In the genomic region with DNA sequence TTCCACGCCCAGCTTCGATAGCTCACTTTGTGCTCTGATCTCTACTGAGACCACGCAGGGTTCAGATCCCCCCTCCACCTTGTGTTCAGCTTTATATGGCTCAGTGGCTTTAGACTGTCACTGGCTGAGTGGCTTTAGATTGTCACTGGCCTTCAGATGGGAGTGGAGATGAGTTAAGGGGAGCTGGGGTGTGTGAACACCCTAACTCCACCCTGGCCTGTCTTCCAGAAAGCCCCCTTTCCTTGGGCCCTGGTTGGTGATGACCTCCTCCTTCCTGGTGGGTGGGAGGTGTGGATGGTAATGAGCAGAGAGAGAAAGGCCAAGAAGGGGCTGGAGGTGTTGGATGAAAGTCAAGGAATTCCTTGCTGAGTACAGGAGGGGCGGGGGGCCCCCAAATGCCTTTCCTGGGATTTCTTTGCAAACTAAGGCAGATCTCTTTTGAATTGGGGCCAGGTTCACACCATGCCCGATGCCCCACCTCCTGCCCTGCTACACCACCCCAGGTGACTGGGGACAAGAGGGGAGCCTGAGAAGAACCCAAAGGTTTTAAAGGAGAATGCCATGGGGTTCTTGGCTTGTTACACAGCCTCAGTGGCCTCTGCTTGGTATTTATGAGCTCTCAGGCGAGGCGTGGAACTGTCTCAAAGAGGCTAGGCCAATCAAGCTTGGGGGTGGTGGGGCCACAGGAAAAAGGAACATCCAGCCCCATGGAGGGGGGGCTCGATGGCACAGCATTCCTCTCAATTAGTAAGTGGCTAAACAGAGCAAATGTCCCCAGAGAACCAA, we compare ENCODE assay signal across 20 mouse cellular contexts. TPM values are rescaled to one million over a fixed set of nuclear protein-coding genes. Genes with fewer than 3 reads are reported as not detected.
DNase-seq lines count a peak whose midpoint lies in the region; ATAC-seq and TF ChIP-seq lines count a peak whose summit lies in the region.
"Had no signal": no experiment of that assay in that cellular context is flagged by ENCODE, and none has a peak within 500 bp of the region (broad histone marks: within the 10 kb centered on the region; RNA-seq: fewer than 3 reads in every experiment).

No protein-coding gene starts in this region.

- WGBS in lung, adult 2 months = 85% methylated on average over 8 of the region's 8 CpGs
- 51% methylated on average over 8 of the region's 8 CpGs for WGBS in limb, embryonic 10.5 days
- 46% methylated on average over 8 of the region's 8 CpGs for WGBS in limb, embryonic 11.5 days
- 73% methylated on average over 8 of the region's 8 CpGs for WGBS in stomach, embryonic 14.5 days

- H3K36me3 ChIP-seq in limb, embryonic 10.5 days = no peaks in the 10 kb centered on the region
- H3K36me3 ChIP-seq in limb, embryonic 11.5 days (ENCODE audit: control insufficient read depth, insufficient read depth, low read length) = no peaks in the 10 kb centered on the region; the same call in 1 of the 2 replicates
- no peaks in the 10 kb centered on the region for H3K36me3 ChIP-seq in stomach, embryonic 14.5 days (ENCODE audit: control insufficient read depth, insufficient read depth, low read length)
- H3K36me3 ChIP-seq: forebrain, embryonic 10.5 days; hindbrain, embryonic 12.5 days; hindbrain, embryonic 15.5 days had no signal

- H3K4me2 ChIP-seq in limb, embryonic 11.5 days (ENCODE audit: low read depth, severe bottlenecking) = no peak overlapping the region
- no peak overlapping the region for H3K4me2 ChIP-seq in stomach, embryonic 14.5 days (replicated peaks; ENCODE audit: low read depth, low read length)
- H3K4me2 ChIP-seq: forebrain, embryonic 13.5 days; hindbrain, embryonic 12.5 days; hindbrain, embryonic 15.5 days had no signal

- TF ChIP-seq POLR2A in lung, adult 2 months (IDR thresholded peaks at IDR 0.05; ENCODE audit: borderline replicate concordance, extremely low read depth, low read depth, low read length) = no peak

- no peaks in the 10 kb centered on the region for H3K9me3 ChIP-seq in limb, embryonic 10.5 days (replicated peaks)
- no peaks in the 10 kb centered on the region for H3K9me3 ChIP-seq in limb, embryonic 11.5 days (ENCODE audit: control insufficient read depth, low read length)
- H3K9me3 ChIP-seq in stomach, embryonic 14.5 days (ENCODE audit: control insufficient read depth, low read depth, low read length) = no peaks in the 10 kb centered on the region
- H3K9me3 ChIP-seq: forebrain, embryonic 13.5 days; hindbrain, embryonic 12.5 days; hindbrain, embryonic 15.5 days had no signal

- no peak overlapping the region for H3K9ac ChIP-seq in limb, embryonic 11.5 days (ENCODE audit: low read length)
- H3K9ac ChIP-seq in stomach, embryonic 14.5 days (replicated peaks; ENCODE audit: low read depth, low read length) = no peak overlapping the region
- H3K9ac ChIP-seq: forebrain, embryonic 13.5 days; hindbrain, embryonic 12.5 days; hindbrain, embryonic 15.5 days had no signal

- no peak for ATAC-seq in limb, embryonic 11.5 days (ENCODE audit: insufficient number of reproducible peaks, low FRiP score, low TSS enrichment, low read depth)
- no peak for ATAC-seq in stomach, embryonic 14.5 days (ENCODE audit: insufficient number of reproducible peaks, insufficient read depth, low FRiP score, low read depth)
- ATAC-seq: CD4-positive, CD25-positive, alpha-beta regulatory T cell, adult 4 months; forebrain, embryonic 13.5 days; forebrain, embryonic 16.5 days had no signal

- H3K27ac ChIP-seq in limb, embryonic 10.5 days = peak overlapping the region; percentile 31; the same call in 1 of the 2 replicates
- H3K27ac ChIP-seq in limb, embryonic 11.5 days (replicated peaks; ENCODE audit: low read depth, low read length) = no peak overlapping the region
- H3K27ac ChIP-seq in stomach, embryonic 14.5 days (ENCODE audit: low read length) = 0 out of 2 replicates have a peak overlapping the region, but pooled peaks have one; percentile 10
- H3K27ac ChIP-seq: forebrain, embryonic 10.5 days; forebrain, embryonic 13.5 days; hindbrain, embryonic 12.5 days; hindbrain, embryonic 15.5 days had no signal

- peak; percentile 1 for DNase-seq in lung, adult 2 months
- no peak for DNase-seq in lung, postnatal 14 days
- peak; percentile 28 for DNase-seq in limb, embryonic 10.5 days (ENCODE audit: low spot score)
- peak; percentile 20 for DNase-seq in limb, embryonic 11.5 days (ENCODE audit: low spot score)
- no peak for DNase-seq in adrenal gland, adult (ENCODE audit: inconsistent age in 2 of 2, low spot score in 1 of 2)
- no peak for DNase-seq in retina, embryonic 14.5 days (ENCODE audit: low spot score)
- DNase-seq: adrenal gland, adult 8-10 months; adrenal gland, postnatal 25 days; cerebellum, adult 18-20 months; cerebellum, adult 9-10 months; cerebellum, postnatal 14 days; gastrocnemius, postnatal 10 days; gastrocnemius, postnatal 36 days had no signal

- H3K4me1 ChIP-seq in lung, adult 2 months (ENCODE audit: control insufficient read depth, insufficient read depth, low read length) = peaks cover 6% of the 10 kb centered on the region
- H3K4me1 ChIP-seq in limb, embryonic 10.5 days = peaks cover 83% of the 10 kb centered on the region
- peaks cover 34% of the 10 kb centered on the region for H3K4me1 ChIP-seq in limb, embryonic 11.5 days (ENCODE audit: control insufficient read depth, insufficient read depth, low read length)
- peaks cover 7% of the 10 kb centered on the region; the same call in 1 of the 2 replicates for H3K4me1 ChIP-seq in stomach, embryonic 14.5 days (ENCODE audit: control insufficient read depth, insufficient read depth, low read length)

- TF ChIP-seq CTCF in lung, adult 2 months (IDR thresholded peaks at IDR 0.05; ENCODE audit: insufficient read depth, low read length) = no peak

- H3K4me3 ChIP-seq in lung, adult 2 months (replicated peaks; ENCODE audit: extremely low read depth, low read depth, low read length) = no peak overlapping the region
- no peak overlapping the region for H3K4me3 ChIP-seq in limb, embryonic 10.5 days
- H3K4me3 ChIP-seq in limb, embryonic 11.5 days (ENCODE audit: low read depth, low read length) = no peak overlapping the region
- no peak overlapping the region for H3K4me3 ChIP-seq in stomach, embryonic 14.5 days (ENCODE audit: low read depth, low read length)
- H3K4me3 ChIP-seq: forebrain, embryonic 10.5 days; forebrain, embryonic 13.5 days; hindbrain, embryonic 12.5 days; hindbrain, embryonic 15.5 days had no signal

- H3K27me3 ChIP-seq in limb, embryonic 10.5 days (ENCODE audit: low read depth, poor library complexity, severe bottlenecking) = peaks cover 66% of the 10 kb centered on the region
- H3K27me3 ChIP-seq in limb, embryonic 11.5 days (ENCODE audit: control insufficient read depth, insufficient read depth, low read length) = peaks cover 35% of the 10 kb centered on the region
- no peaks in the 10 kb centered on the region for H3K27me3 ChIP-seq in stomach, embryonic 14.5 days (ENCODE audit: control insufficient read depth, insufficient read depth, low read length)

RNA-seq across cellular contexts. Expression of gene Wnt2b, which starts 3.5 kb away (rescaled TPM):
- 3.5 and 4.9 TPM in 2 replicates for polyA plus RNA-seq in lung, adult 2 months (2012; rRNA removed)
- 0.28 and 0.39 TPM in 2 replicates for polyA plus RNA-seq in limb, embryonic 10.5 days (2016; fragmentation: Nextera tagmentation; extraction: Ambion mirVana)
- 0.43 and 0.72 TPM in 2 replicates for polyA plus RNA-seq in limb, embryonic 11.5 days (2014; fragmentation: Nextera tagmentation; extraction: Ambion mirVana)
- 4.1 and 4.5 TPM in 2 replicates for polyA plus RNA-seq in stomach, embryonic 14.5 days (2014; fragmentation: Nextera tagmentation; extraction: Ambion mirVana)

Comparison
In these comparisons a context has a peak if more than half of its experiments do, and no peak if none do; other contexts are left out.
1. DNase-seq: peak in lung, adult 2 months (single experiment), limb, embryonic 10.5 days (single experiment) and limb, embryonic 11.5 days (single experiment); none in lung, postnatal 14 days (single experiment), adrenal gland, adult (0 of 2) and retina, embryonic 14.5 days (single experiment).